Mouse (Mus musculus) forebrain, embryonic 16.5 days (tissue): ENCODE measurements around the gene Kank4. TPM values are rescaled to one million over a fixed set of nuclear protein-coding genes. Genes with fewer than 3 reads are reported as not detected.
A peak's percentile ranks its signal among the peaks of the same experiment; 100 is the strongest.

ENCODE experiments used
- ATAC-seq: fragments of 200-750 bp; cut with Nextera tagmentation; 2 replicates; pipeline ENCODE4 v1.8.0; 2017; ENCODE audit warnings: mild to moderate bottlenecking, moderate library complexity
- H3K27ac ChIP-seq: fragments of 300-500 bp; sonication (generic); 2 replicates; pipeline ENCODE4 v1.5.1; 2014; ENCODE audit warnings: low read length, control low read depth
- H3K27me3 ChIP-seq: fragments of 300-500 bp; sonication (generic); replicated peaks from 2 replicates; pipeline ENCODE4 v1.6.1; 2014; ENCODE audit warnings: low read length; ENCODE audit not compliant: control insufficient read depth, insufficient read depth
- H3K36me3 ChIP-seq: fragments of 300-500 bp; sonication (generic); 2 replicates; pipeline ENCODE4 v1.6.1; 2014; ENCODE audit not compliant: control insufficient read depth, insufficient read depth
- H3K4me1 ChIP-seq: fragments of 300-500 bp; sonication (generic); replicated peaks from 2 replicates; pipeline ENCODE4 v1.6.1; 2014; ENCODE audit warnings: low read length; ENCODE audit not compliant: control insufficient read depth, insufficient read depth
- H3K4me2 ChIP-seq: fragments of 300-500 bp; sonication (generic); 2 replicates; pipeline ENCODE4 v1.6.1; 2014; ENCODE audit warnings: mild to moderate bottlenecking, low read length, control low read depth
- H3K4me3 ChIP-seq: fragments of 300-500 bp; sonication (generic); replicated peaks from 2 replicates; pipeline ENCODE4 v1.5.1; 2014; ENCODE audit warnings: mild to moderate bottlenecking, low read length, control low read depth
- H3K9ac ChIP-seq: fragments of 300-500 bp; sonication (generic); replicated peaks from 2 replicates; pipeline ENCODE4 v1.6.1; 2014; ENCODE audit warnings: low read depth, low read length, control low read depth
- H3K9me3 ChIP-seq: fragments of 300-500 bp; sonication (generic); 2 replicates; pipeline ENCODE4 v1.6.1; 2016; ENCODE audit warnings: low read length; ENCODE audit not compliant: control insufficient read depth
- WGBS: fragments of 180-500 bp; shearing (Covaris S2); extraction: QIAGEN DNeasy Blood & Tissue Kit; methylation state at CpG from one replicate; pipeline ENCODE4 v1.1.7; 2014; 5-methylcytosine and 5-hydroxymethylcytosine counted together
- polyA plus RNA-seq: library from polyadenylated mRNA; unstranded; fragments of >200 nt; fragmentation: Nextera tagmentation; extraction: Ambion mirVana; gene quantifications from 2 replicates; pipeline ENCODE4 v1.2.1, GENCODE M21; 2015

Gene Kank4
- polyA plus RNA-seq, 1 experiment from 2014 or later, result 0.46 TPM

GRCm38 (mm10) chr4:98816807-98817183 is 542 bp downstream of the Kank4 start:
- WGBS, result 2% methylated on average over 14 of the region's 14 CpGs
- no peak; the same call in 1 of the 2 replicates for ATAC-seq
- no peaks in the 10 kb centered on the region for H3K36me3 ChIP-seq
- peak overlapping the region; percentile 72 for H3K9ac ChIP-seq
- peak overlapping the region; percentile 100 for H3K4me2 ChIP-seq
- peaks cover 5% of the 10 kb centered on the region for H3K4me1 ChIP-seq
- peak overlapping the region; percentile 72 for H3K4me3 ChIP-seq
- peaks cover 32% of the 10 kb centered on the region for H3K27me3 ChIP-seq
- H3K9me3 ChIP-seq, result no peaks in the 10 kb centered on the region
- H3K27ac ChIP-seq, result no peak overlapping the region

GRCm38 (mm10) chr4:98806306-98806705 is 11.0 kb downstream of the Kank4 start:
- no peak overlapping the region for H3K4me3 ChIP-seq
- no peaks in the 10 kb centered on the region for H3K36me3 ChIP-seq
- H3K9ac ChIP-seq, result no peak overlapping the region
- H3K9me3 ChIP-seq, result no peaks in the 10 kb centered on the region
- no peaks in the 10 kb centered on the region for H3K4me1 ChIP-seq
- no peak overlapping the region for H3K27ac ChIP-seq
- no peaks in the 10 kb centered on the region for H3K27me3 ChIP-seq
- no peak for ATAC-seq
- WGBS, result 88% methylated on average over 9 of the region's 9 CpGs
- H3K4me2 ChIP-seq, result no peak overlapping the region

- Histone ChIP-seq H3K9ac (no peak overlapping the region), H3K4me1 (peaks cover 3% of the 10 kb centered on the region; the same call in 1 of the 2 replicates), H3K27ac (no peak overlapping the region), H3K27me3 (no peaks in the 10 kb centered on the region), H3K4me2 (no peak overlapping the region), H3K36me3 (no peaks in the 10 kb centered on the region), H3K4me3 (no peak overlapping the region), H3K9me3 (no peaks in the 10 kb centered on the region)
- no peak for ATAC-seq
- 67% methylated on average over 12 of the region's 12 CpGs for WGBS
Observed at GRCm38 (mm10) chr4:98805291-98806048, 11.9 kb downstream of the Kank4 start.

GRCm38 (mm10) chr4:98804476-98805134 is 12.7 kb downstream of the Kank4 start:
- Histone ChIP-seq H3K4me2 (no peak overlapping the region), H3K4me1 (peaks cover 3% of the 10 kb centered on the region; the same call in 1 of the 2 replicates), H3K9ac (no peak overlapping the region), H3K4me3 (no peak overlapping the region), H3K9me3 (no peaks in the 10 kb centered on the region), H3K27me3 (no peaks in the 10 kb centered on the region), H3K27ac (no peak overlapping the region), H3K36me3 (no peaks in the 10 kb centered on the region)
- WGBS, result 76% methylated on average over 7 of the region's 7 CpGs
- ATAC-seq, result no peak

- Histone ChIP-seq H3K4me1 (peaks cover 5% of the 10 kb centered on the region; the same call in 1 of the 2 replicates), H3K27me3 (no peaks in the 10 kb centered on the region), H3K9ac (no peak overlapping the region), H3K9me3 (no peaks in the 10 kb centered on the region), H3K36me3 (no peaks in the 10 kb centered on the region), H3K4me3 (no peak overlapping the region), H3K27ac (no peak overlapping the region), H3K4me2 (no peak overlapping the region)
- no peak for ATAC-seq
- WGBS, result 93% methylated on average over 11 of the region's 11 CpGs
Observed at GRCm38 (mm10) chr4:98801775-98802174, 15.6 kb downstream of the Kank4 start.

GRCm38 (mm10) chr4:98800824-98801223 is 16.5 kb downstream of the Kank4 start:
- Histone ChIP-seq H3K36me3 (no peaks in the 10 kb centered on the region), H3K4me1 (peaks cover 10% of the 10 kb centered on the region), H3K27ac (no peak overlapping the region), H3K27me3 (no peaks in the 10 kb centered on the region), H3K4me2 (no peak overlapping the region), H3K4me3 (no peak overlapping the region), H3K9me3 (no peaks in the 10 kb centered on the region), H3K9ac (no peak overlapping the region)
- 54% methylated on average over 8 of the region's 8 CpGs for WGBS
- ATAC-seq, result no peak

- Histone ChIP-seq H3K36me3 (no peaks in the 10 kb centered on the region), H3K27me3 (no peaks in the 10 kb centered on the region), H3K4me2 (no peak overlapping the region), H3K4me3 (no peak overlapping the region), H3K4me1 (peaks cover 10% of the 10 kb centered on the region), H3K27ac (no peak overlapping the region), H3K9me3 (no peaks in the 10 kb centered on the region), H3K9ac (no peak overlapping the region)
- WGBS, result 43% methylated on average over 11 of the region's 11 CpGs
- no peak for ATAC-seq
Observed at GRCm38 (mm10) chr4:98796591-98797341, 20.6 kb downstream of the Kank4 start.

- Histone ChIP-seq H3K36me3 (no peaks in the 10 kb centered on the region), H3K4me3 (no peak overlapping the region), H3K27ac (no peak overlapping the region), H3K4me2 (no peak overlapping the region), H3K27me3 (no peaks in the 10 kb centered on the region), H3K4me1 (peaks cover 9% of the 10 kb centered on the region), H3K9me3 (no peaks in the 10 kb centered on the region), H3K9ac (no peak overlapping the region)
- 76% methylated on average over 2 of the region's 2 CpGs for WGBS
- ATAC-seq, result no peak
Observed at GRCm38 (mm10) chr4:98795241-98795640, 22.1 kb downstream of the Kank4 start.

GRCm38 (mm10) chr4:98793486-98793885 is 23.9 kb downstream of the Kank4 start:
- Histone ChIP-seq H3K9me3 (no peaks in the 10 kb centered on the region), H3K4me2 (no peak overlapping the region), H3K27me3 (no peaks in the 10 kb centered on the region), H3K4me1 (peaks cover 21% of the 10 kb centered on the region), H3K4me3 (no peak overlapping the region), H3K27ac (no peak overlapping the region), H3K36me3 (no peaks in the 10 kb centered on the region), H3K9ac (no peak overlapping the region)
- WGBS, result 94% methylated on average over 9 of the region's 9 CpGs
- no peak for ATAC-seq
